Mouse (Mus musculus) neural tube, embryonic 11.5 days (tissue): ENCODE measurements at regions not wholly inside any gene's neighbourhood (a gene's known extent, or its start where the extent isn't known, plus 50 kb on each side); places are given as distances from the start of the nearest gene placed in this dataset. TPM values are rescaled to one million over a fixed set of nuclear protein-coding genes. Genes with fewer than 3 reads are reported as not detected.

Experiments used
- ATAC-seq: fragments of 200-750 bp; cut with Nextera tagmentation; 2 replicates; pipeline ENCODE4 v1.8.0; 2017; ENCODE audit warnings: moderate number of reproducible peaks, mild to moderate bottlenecking, moderate TSS enrichment, moderate library complexity; ENCODE audit not compliant: insufficient read depth, low FRiP score, low TSS enrichment
- DNase-seq: peaks from one replicate; pipeline ENCODE4 v3.0.0-alpha.2; 2015; ENCODE audit warnings: low spot score
- H3K27ac ChIP-seq: fragments of 300-500 bp; sonication (generic); 2 replicates; pipeline ENCODE4 v1.5.1; 2014; ENCODE audit warnings: low read depth, mild to moderate bottlenecking, low read length
- H3K27me3 ChIP-seq: fragments of 300-500 bp; sonication (generic); 2 replicates; pipeline ENCODE4 v1.6.1; 2014; ENCODE audit warnings: mild to moderate bottlenecking, low read length, mixed read lengths; ENCODE audit not compliant: control insufficient read depth, insufficient read depth
- H3K36me3 ChIP-seq: fragments of 300-500 bp; sonication (generic); 2 replicates; pipeline ENCODE4 v1.6.1; 2014; ENCODE audit warnings: mild to moderate bottlenecking, low read length, moderate library complexity, mixed read lengths; ENCODE audit not compliant: control insufficient read depth, insufficient read depth
- H3K4me1 ChIP-seq: fragments of 300-500 bp; sonication (generic); 2 replicates; pipeline ENCODE4 v1.6.1; 2014; ENCODE audit warnings: low read length, mixed read lengths; ENCODE audit not compliant: control insufficient read depth, insufficient read depth
- H3K4me2 ChIP-seq: fragments of 300-500 bp; sonication (generic); 2 replicates; pipeline ENCODE4 v1.6.1; 2014; ENCODE audit warnings: low read depth, mild to moderate bottlenecking, moderate library complexity
- H3K4me3 ChIP-seq: fragments of 300-500 bp; sonication (generic); 2 replicates; pipeline ENCODE4 v1.5.1; 2014; ENCODE audit warnings: low read depth, low read length
- H3K9ac ChIP-seq: fragments of 300-500 bp; sonication (generic); 2 replicates; pipeline ENCODE4 v1.6.1; 2014; ENCODE audit warnings: mild to moderate bottlenecking, low read length
- H3K9me3 ChIP-seq: fragments of 300-500 bp; sonication (generic); 2 replicates; pipeline ENCODE4 v1.6.1; 2016; ENCODE audit warnings: low read length; ENCODE audit not compliant: control insufficient read depth
- WGBS: fragments of 180-500 bp; shearing (Covaris S2); extraction: QIAGEN DNeasy Blood & Tissue Kit; methylation state at CpG from one replicate; pipeline ENCODE4 v1.1.7; 2014; 5-methylcytosine and 5-hydroxymethylcytosine counted together
- microRNA-seq: library from miRNA; unstranded; fragments of <30 nt; microRNA quantifications from one replicate; pipeline ENCODE4, GENCODE M21; 2016

GRCm38 (mm10) chr14:48371766-48372165 lies 74.2 kb upstream of the Tmem260 start:
- H3K27me3 ChIP-seq, result no peaks in the 10 kb centered on the region
- no peak overlapping the region for H3K4me2 ChIP-seq
- no peaks in the 10 kb centered on the region for H3K4me1 ChIP-seq
- no peak overlapping the region for H3K4me3 ChIP-seq
- ATAC-seq (no peak), DNase-seq (peak; percentile 30)
- H3K9ac ChIP-seq, result no peak overlapping the region
- no peaks in the 10 kb centered on the region for H3K9me3 ChIP-seq
- WGBS, result 59% methylated on average over 5 of the region's 5 CpGs
- H3K27ac ChIP-seq, result no peak overlapping the region
- no peaks in the 10 kb centered on the region for H3K36me3 ChIP-seq

- H3K27me3 ChIP-seq, result no peaks in the 10 kb centered on the region
Observed at GRCm38 (mm10) chr14:48376112-48376511, 69.8 kb upstream of the Tmem260 start.

More at GRCm38 (mm10) chr14:48376112-48376511, 69.8 kb upstream of the Tmem260 start:
- H3K4me2 ChIP-seq, result no peak overlapping the region
- no peak overlapping the region for H3K9ac ChIP-seq
- no peak for DNase-seq
- H3K36me3 ChIP-seq, result no peaks in the 10 kb centered on the region
- ATAC-seq, result no peak
- H3K27ac ChIP-seq, result no peak overlapping the region
- H3K4me3 ChIP-seq, result no peak overlapping the region
- H3K4me1 ChIP-seq, result no peaks in the 10 kb centered on the region
- no peaks in the 10 kb centered on the region for H3K9me3 ChIP-seq
- 66% methylated on average over 5 of the region's 5 CpGs for WGBS

Small RNAs in the stretch of these regions (microRNA-seq; reads per million reads assigned to microRNA genes)
- not detected for gene Gm23881
